Mouse (Mus musculus): ENCODE measurements around the gene Pibf1.
A peak's percentile ranks its signal among the peaks of the same experiment; 100 is the strongest.

The Pibf1 gene

DNA sequence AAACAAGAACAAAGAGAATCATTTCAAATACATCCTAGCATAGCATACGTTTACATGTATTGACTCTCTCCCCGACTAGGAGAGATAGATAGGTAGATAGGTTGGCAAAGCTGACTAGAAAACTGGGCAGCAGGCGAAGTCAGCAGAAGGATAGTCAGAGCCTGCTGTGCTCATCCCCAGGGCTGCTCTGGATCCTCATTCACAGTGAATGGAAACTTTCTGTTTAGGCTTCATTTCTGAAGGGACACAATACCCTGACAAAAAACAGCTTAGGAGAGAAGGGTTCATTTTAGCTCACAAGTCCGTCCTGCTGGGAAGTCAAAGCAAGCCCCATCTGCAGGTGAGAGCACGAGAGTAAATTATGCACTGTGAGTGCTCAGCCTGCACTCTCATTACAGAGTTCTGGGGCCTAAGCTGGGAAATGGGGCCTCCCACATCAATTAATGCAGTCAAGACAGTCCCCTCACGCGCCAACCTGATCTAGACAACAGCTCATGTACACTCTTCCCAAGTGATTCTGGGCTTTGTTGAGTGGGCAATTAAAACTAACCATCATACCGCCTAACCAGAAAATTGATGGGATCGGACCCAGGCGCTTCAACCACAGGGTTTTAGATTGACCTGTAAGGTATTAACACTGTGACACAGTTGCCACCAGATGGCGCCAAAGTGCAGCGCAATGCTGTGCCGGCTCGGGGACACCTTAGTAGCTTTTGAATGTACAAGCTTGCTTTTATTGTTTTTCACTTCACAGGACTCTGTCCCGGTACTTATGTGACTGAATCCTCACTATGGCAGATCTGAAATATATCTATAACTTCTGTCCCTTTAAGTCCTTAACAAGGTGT is 42.8 kb downstream of the Pibf1 start:
- peak; percentile 34 for DNase-seq (ENCODE audit: low spot score)

- no peak for DNase-seq (ENCODE audit: low spot score)
Measured at GRCm38 (mm10) chr14:99146841-99147240, 47.6 kb downstream of the Pibf1 start.

- DNase-seq (ENCODE audit: low spot score) = no peak
Measured at GRCm38 (mm10) chr14:99152683-99153082, 53.5 kb downstream of the Pibf1 start.

DNA sequence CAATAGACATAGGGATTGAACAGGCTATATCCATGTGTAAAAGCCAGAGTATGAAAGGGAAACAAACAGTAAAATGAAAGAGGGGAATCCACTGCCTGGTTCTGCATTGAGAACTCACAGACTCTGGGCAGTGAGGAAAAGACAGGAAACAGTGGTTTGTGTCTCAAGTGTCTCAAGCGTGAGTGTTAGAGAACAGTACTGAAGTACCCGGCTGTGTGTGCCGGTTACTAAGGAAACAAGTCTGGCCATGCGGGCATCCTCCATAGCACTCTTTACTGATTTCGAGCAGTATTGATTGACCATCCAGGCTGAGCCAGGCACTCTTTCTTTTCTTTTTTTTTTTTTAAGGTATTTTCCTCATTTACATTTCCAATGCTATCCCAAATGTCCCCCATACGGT is 60.7 kb downstream of the Pibf1 start:
- DNase-seq (ENCODE audit: low spot score) = no peak

DNA sequence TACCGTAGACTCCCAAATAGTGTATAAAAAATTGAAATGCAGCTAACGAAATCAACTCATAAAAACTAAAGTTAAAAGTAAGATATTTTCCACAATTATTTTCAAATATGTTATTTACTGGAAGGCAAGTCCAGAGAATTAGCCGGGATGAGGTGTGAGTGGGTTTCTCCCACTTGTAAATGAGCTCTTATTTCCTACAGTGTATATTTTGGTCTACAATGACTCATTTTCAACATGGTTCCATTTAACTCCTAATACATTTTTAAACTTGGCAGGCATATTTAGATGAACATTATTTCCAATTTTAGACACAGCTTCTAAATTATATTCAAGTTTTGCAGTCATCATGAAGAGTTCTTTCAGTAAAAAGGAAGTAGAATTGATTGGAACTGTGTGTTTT is 63.8 kb downstream of the Pibf1 start:
- no peak for DNase-seq (ENCODE audit: low spot score)

DNA sequence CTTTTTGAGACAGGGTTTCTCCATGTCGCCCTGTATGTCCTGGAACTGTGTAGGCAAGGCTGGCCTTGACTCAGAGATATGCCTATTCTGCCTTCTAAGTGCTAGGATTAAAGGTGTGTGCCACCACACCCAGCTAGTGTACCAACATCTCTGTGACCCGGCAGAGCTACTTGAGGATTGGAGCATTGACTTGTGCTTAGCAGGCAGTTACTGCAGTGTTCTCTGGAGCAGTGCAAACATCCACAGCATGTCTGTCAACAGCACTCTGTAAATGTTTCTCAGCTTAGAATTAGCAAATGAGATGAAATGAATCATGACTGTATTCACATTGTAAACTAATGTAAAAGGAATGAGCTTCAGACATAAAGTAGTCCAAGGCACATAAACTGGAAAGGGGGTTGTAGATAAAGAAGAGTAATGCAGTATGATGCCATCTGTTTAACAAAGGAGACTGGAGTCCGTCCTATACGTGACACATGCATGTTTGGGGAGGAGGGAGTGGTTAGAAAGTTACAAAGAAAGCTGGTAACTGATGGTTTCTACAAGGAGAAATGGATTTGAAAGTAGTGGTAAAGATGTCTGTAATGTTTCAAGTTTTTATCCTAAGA is 75.0 kb downstream of the Pibf1 start:
- no peak for DNase-seq (ENCODE audit: low spot score)

DNA sequence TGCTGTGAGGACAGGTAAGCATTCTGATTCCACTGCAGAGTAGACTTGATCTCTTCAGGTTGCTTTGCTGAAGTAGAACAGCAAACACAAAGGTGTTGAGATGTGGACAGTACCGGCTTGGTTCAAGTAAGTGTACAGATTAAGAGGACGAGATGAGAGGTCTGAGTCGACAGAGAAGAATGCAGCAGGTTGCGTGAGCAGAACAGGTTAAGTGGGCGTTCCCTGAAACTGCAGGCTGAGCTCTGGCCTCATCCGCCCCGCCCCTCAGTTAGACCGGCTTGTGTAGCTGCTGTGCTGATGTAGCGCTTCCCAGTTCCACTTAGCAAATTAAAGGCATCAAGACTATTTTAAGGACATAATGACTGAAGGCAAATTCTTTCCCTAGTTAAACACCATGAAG is 77.3 kb downstream of the Pibf1 start:
- no peak for DNase-seq (ENCODE audit: low spot score)

- no peak for DNase-seq (ENCODE audit: low spot score)
Measured at GRCm38 (mm10) chr14:99190153-99190790, 91.0 kb downstream of the Pibf1 start.

DNA sequence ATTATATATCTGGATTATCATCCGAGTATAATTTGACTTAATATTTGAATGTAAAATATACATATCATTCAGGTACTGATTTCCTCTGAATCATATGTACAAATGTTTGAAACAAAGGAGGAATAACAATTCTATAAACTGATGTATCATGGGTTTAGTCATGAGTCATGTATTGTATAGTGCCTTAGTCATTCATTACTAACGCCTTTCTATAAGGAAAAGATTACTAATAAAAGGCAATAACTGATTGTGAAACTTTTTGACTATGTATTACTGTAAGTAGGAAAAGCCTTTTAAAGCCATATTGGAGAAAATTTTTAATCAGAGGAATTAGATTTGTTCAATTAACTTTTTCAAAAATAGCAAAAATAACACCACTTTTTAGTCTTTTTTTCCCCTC is 106.6 kb downstream of the Pibf1 start:
- no peak for DNase-seq (ENCODE audit: low spot score)

DNA sequence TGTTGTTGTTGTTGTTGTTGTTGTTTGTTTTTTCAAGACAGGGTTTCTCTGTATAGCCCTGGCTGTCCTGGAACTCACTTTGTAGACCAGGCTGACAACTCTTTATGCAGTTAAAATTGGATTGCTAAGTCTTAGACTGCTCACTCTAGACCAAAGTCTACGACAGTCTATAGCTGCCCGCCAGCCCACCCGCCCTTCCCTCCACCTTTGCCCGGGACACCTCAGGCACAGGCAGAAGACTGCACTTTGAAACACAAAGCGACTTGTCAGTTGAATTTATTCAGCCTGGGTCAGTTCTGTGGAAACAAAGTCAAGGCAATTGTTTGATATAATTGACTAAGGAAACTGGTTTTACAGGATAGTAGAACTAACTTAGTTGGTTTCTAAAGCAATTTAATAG is 107.4 kb downstream of the Pibf1 start:
- DNase-seq (ENCODE audit: low spot score) = no peak

GRCm38 (mm10) chr14:99210431-99210830 is 111.2 kb downstream of the Pibf1 start:
- no peak for DNase-seq (ENCODE audit: low spot score)

- DNase-seq (ENCODE audit: low spot score) = no peak
Measured at GRCm38 (mm10) chr14:99218396-99219012, 119.3 kb downstream of the Pibf1 start.

- no peak for DNase-seq (ENCODE audit: low spot score)
Measured at GRCm38 (mm10) chr14:99219757-99220171, 120.5 kb downstream of the Pibf1 start.

- no peak for DNase-seq (ENCODE audit: low spot score)
Measured at GRCm38 (mm10) chr14:99225929-99226328, 126.7 kb downstream of the Pibf1 start.

DNA sequence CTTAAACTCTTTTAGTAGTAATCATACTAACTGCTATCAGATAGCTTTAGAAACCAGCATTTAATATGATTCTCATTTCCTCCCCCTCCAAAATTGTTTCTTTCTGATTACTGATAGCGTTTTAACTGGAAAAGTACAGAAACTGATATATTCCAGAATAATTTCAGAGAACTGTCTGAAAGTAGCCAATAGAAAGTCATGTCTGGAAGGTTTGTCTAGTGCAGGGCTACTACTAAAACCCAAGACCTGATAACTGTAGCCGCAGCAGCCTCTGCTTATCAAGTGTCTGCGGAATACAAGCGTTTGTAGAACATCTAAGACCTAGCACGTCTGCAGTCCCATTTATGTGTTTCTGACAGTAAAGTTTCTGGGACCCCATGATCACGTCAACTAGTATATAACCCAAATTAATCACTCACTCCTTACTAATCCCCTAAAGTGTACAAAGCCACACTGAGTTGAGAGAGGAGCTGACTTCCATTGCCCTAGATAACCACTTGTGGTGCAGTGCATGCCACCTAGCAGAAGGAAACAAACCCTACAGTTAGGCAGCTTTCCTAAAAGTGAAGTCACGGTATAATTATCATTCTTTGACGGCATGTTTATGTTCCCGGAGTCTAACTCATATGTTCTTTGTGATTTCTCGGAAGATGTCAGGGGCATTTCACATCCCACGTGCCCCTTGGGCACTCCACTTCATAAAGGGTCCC is 130.0 kb downstream of the Pibf1 start:
- DNase-seq (ENCODE audit: low spot score) = no peak

GRCm38 (mm10) chr14:99233056-99233455 is 133.8 kb downstream of the Pibf1 start:
- no peak for DNase-seq (ENCODE audit: low spot score)

GRCm38 (mm10) chr14:99237115-99237514 is 137.9 kb downstream of the Pibf1 start:
- DNase-seq (ENCODE audit: low spot score) = no peak

DNA sequence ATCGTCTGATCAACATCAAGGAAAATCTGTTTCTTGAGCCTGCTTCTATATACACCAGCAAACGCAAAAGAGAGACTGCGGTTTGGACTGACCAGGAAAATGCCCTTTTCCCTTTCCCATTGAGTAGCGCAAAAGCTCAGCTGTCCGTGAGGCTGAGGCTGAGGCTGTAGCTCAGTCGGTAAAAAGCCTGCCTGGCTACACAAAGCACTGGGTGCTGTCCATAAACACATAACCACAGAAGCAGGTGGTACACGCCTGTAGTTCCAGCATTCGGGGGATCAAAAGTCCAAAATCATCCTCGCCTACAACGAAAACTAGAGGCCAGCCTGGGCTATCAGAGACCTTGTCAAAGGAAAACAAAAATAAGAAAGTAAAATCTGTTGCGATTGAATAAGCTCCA is 141.3 kb downstream of the Pibf1 start:
- DNase-seq (ENCODE audit: low spot score) = no peak

- DNase-seq (ENCODE audit: low spot score) = no peak
Measured at GRCm38 (mm10) chr14:99244508-99244907, 145.3 kb downstream of the Pibf1 start.

DNA sequence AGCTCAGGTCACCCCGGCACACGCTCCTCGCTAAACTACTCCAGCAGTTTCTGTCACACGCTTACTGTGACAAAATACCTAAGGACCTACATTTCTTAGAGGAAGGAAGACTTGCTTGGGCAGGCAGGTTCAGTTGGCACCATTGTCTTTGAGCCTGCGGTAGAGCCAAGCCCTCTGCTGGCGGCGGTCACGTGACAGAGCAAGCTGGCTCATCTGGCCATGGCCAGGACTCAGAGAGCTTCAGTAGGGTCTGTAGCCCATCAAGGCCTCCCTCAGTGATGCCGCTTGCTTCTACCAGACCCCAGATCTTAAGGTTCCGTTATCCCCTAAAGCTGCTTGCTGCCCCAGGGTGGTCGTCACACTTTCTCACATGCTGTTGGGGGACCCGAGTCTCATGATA is 162.8 kb downstream of the Pibf1 start:
- DNase-seq (ENCODE audit: low spot score) = no peak

GRCm38 (mm10) chr14:99263816-99264215 is 164.6 kb downstream of the Pibf1 start:
- DNase-seq (ENCODE audit: low spot score) = no peak

DNA sequence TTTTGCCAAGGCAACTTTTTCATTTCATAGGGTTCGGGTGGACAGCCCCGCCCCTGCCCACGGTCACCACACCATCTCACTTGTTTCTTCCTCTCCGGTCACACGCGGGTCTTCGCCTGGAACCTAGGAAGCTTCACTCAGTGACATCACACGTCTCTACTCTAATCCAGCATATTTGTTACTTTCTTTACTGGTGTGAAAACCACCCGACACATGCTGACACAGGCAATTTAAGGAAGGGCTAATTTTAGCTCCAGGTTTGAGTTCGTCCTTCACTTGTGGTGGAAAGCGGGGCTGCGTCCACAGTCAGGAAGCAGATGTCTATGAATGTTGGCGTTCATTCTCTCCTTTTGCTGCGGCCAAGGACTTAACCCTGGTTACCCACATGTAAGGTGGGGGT is 166.6 kb downstream of the Pibf1 start:
- DNase-seq (ENCODE audit: low spot score) = no peak

All from ovary, adult 18-20 months (tissue).